Mouse (Mus musculus) neural tube, embryonic 15.5 days (tissue): ENCODE measurements at regions not wholly inside any gene's neighbourhood (a gene's known extent, or its start where the extent isn't known, plus 50 kb on each side); places are given as distances from the start of the nearest gene placed in this dataset.

Experiments
- ATAC-seq: fragments of 200-750 bp; cut with Nextera tagmentation; 2 replicates; pipeline ENCODE4 v1.8.0; 2017; ENCODE audit warnings: mild to moderate bottlenecking, moderate TSS enrichment, moderate library complexity; ENCODE audit not compliant: low FRiP score
- H3K27ac ChIP-seq: fragments of 300-500 bp; sonication (generic); replicated peaks from 2 replicates; pipeline ENCODE4 v1.5.1; 2015; ENCODE audit warnings: mild to moderate bottlenecking, inconsistent platforms
- H3K27me3 ChIP-seq: fragments of 300-500 bp; sonication (generic); replicated peaks from 2 replicates; pipeline ENCODE4 v1.6.1; 2015; ENCODE audit warnings: inconsistent platforms
- H3K36me3 ChIP-seq: fragments of 300-500 bp; sonication (generic); 2 replicates; pipeline ENCODE4 v1.6.1; 2015; ENCODE audit warnings: inconsistent platforms
- H3K4me1 ChIP-seq: fragments of 300-500 bp; sonication (generic); 2 replicates; pipeline ENCODE4 v1.6.1; 2015; ENCODE audit warnings: inconsistent platforms
- H3K4me2 ChIP-seq: fragments of 300-500 bp; sonication (generic); 2 replicates; pipeline ENCODE4 v1.6.1; 2015; ENCODE audit warnings: inconsistent platforms, mild to moderate bottlenecking, moderate library complexity
- H3K4me3 ChIP-seq: fragments of 300-500 bp; sonication (generic); replicated peaks from 2 replicates; pipeline ENCODE4 v1.5.1; 2015; ENCODE audit warnings: mild to moderate bottlenecking, inconsistent platforms
- H3K9ac ChIP-seq: fragments of 300-500 bp; sonication (generic); replicated peaks from 2 replicates; pipeline ENCODE4 v1.6.1; 2015; ENCODE audit warnings: mild to moderate bottlenecking, inconsistent platforms
- H3K9me3 ChIP-seq: fragments of 300-500 bp; sonication (generic); replicated peaks from 2 replicates; pipeline ENCODE4 v1.6.1; 2016; ENCODE audit warnings: inconsistent platforms
- WGBS: fragments of 180-500 bp; shearing (Covaris S2); methylation state at CpG from one replicate; pipeline ENCODE4 v1.1.7; 2015; ENCODE audit warnings: mixed read lengths; 5-methylcytosine and 5-hydroxymethylcytosine counted together

DNA sequence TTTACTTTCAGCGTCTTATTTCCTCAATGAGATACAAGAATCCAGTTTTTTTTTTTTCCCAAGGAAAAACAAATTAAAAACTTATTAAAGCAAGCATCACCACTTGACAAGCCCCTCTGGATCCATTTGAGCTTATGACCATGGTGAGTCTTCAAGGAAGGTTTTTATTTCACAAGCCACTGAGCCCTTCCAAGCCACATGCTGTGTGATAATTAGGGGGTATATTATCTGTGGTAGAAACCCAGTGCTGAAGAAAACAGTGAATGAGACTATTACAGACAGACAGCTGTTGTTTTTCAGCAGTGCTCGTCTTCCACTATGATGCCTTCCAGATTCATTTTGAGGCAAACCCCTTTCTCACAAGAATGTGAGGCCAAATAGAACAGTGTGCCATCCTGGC, 573.6 kb downstream of the Cntn6 start:
- H3K4me3 ChIP-seq, result no peak overlapping the region
- H3K27me3 ChIP-seq, result no peaks in the 10 kb centered on the region
- no peak overlapping the region for H3K9ac ChIP-seq
- WGBS, result 34% methylated on average over 2 of the region's 2 CpGs
- H3K4me2 ChIP-seq, result no peak overlapping the region
- ATAC-seq, result peak; percentile 72; the same call in 1 of the 2 replicates
- no peaks in the 10 kb centered on the region for H3K9me3 ChIP-seq
- H3K36me3 ChIP-seq, result no peaks in the 10 kb centered on the region
- peaks cover 2% of the 10 kb centered on the region; the same call in 1 of the 2 replicates for H3K4me1 ChIP-seq
- H3K27ac ChIP-seq, result no peak overlapping the region

DNA sequence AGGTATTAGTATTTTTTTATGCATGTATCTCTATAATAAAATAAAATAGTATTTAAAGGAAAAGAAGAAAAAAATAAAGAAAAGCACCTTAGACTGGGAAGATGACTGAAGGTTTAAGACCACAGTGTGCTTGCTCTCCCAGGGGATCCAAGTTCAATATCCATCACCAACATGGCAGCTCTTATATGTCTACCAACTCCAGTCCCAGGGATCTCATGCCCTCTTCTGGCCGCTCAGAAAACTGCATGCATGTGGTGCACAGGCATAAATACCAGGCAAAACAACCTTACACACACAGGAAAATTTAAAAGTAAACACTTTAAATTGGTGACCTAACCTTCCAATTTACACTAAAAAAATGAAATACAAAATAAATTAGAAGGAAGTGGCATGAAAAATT, 586.6 kb upstream of the Cntn4 start:
- WGBS, result 19% methylated on average over 1 of the region's 1 CpGs
- no peak overlapping the region for H3K4me2 ChIP-seq
- no peak for ATAC-seq
- H3K27ac ChIP-seq, result no peak overlapping the region
- no peak overlapping the region for H3K4me3 ChIP-seq
- no peaks in the 10 kb centered on the region for H3K36me3 ChIP-seq
- H3K9me3 ChIP-seq, result no peaks in the 10 kb centered on the region
- H3K4me1 ChIP-seq, result no peaks in the 10 kb centered on the region
- no peak overlapping the region for H3K9ac ChIP-seq
- no peaks in the 10 kb centered on the region for H3K27me3 ChIP-seq
